Mouse (Mus musculus): ENCODE data around the gene Mob1a. TPM values are rescaled to one million over a fixed set of nuclear protein-coding genes. Genes with fewer than 3 reads are reported as not detected.

Mob1a gene
- polyA plus RNA-seq, 1 experiment from 2014 or later, result 19.2 TPM

GRCm38 (mm10) chr6:83350172-83350571 lies 24.4 kb downstream of the Mob1a start:
- ATAC-seq, result no peak
- WGBS, result 84% methylated on average over 7 of the region's 7 CpGs

DNA sequence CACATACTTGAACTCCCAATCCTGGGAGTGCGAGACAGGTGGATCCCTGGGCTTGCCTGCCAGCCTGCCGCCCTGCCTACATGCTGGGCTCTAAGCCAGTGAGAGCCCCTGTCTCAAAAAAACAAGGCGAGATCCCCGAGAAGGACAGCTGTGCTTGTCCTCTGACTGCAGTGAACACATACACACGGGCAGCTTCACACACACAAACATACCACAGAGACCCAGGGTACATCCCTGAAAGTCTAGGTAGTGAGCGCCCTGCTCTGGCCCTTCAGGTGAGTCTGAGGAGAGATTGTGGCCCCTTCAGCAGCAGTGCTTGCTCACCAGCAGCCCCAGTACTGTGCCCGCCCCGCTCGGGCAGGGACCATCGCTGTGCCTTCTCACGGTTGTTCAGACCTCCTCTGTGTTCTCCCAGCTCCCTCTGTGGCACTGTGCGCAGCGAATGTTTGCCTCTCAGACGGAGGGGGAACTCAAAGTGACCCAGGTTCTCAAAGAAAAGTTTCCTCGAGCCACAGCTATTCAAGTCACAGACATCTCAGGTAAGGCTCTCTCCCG lies 25.1 kb downstream of the Mob1a start:
- no peak overlapping the region for H3K4me2 ChIP-seq (ENCODE audit: low read length)
- H3K4me1 ChIP-seq (ENCODE audit: control insufficient read depth, insufficient read depth, low read length), result peaks cover 12% of the 10 kb centered on the region
- no peak overlapping the region for H3K4me3 ChIP-seq (ENCODE audit: low read depth, low read length)
- H3K27me3 ChIP-seq (ENCODE audit: control insufficient read depth, insufficient read depth, low read depth, low read length), result no peaks in the 10 kb centered on the region
- H3K27ac ChIP-seq (ENCODE audit: low read length), result no peak overlapping the region
- ATAC-seq, result no peak
- peaks cover 5% of the 10 kb centered on the region; the same call in 1 of the 2 replicates for H3K36me3 ChIP-seq (ENCODE audit: control insufficient read depth, insufficient read depth, low read length)
- H3K9me3 ChIP-seq (replicated peaks; ENCODE audit: control insufficient read depth, low read length, poor library complexity, severe bottlenecking), result no peaks in the 10 kb centered on the region
- WGBS, result 91% methylated on average over 16 of the region's 16 CpGs
- H3K9ac ChIP-seq (ENCODE audit: low read depth, low read length), result no peak overlapping the region

More at GRCm38 (mm10) chr6:83350172-83350571, 24.4 kb downstream of the Mob1a start:
- Histone ChIP-seq H3K9ac (ENCODE audit: low read depth, low read length) (peak overlapping the region; percentile 91), H3K27me3 (ENCODE audit: control insufficient read depth, insufficient read depth, low read depth, low read length) (no peaks in the 10 kb centered on the region), H3K27ac (ENCODE audit: low read length) (no peak overlapping the region), H3K9me3 (replicated peaks; ENCODE audit: control insufficient read depth, low read length, poor library complexity, severe bottlenecking) (no peaks in the 10 kb centered on the region), H3K4me1 (ENCODE audit: control insufficient read depth, insufficient read depth, low read length) (peaks cover 12% of the 10 kb centered on the region), H3K4me2 (ENCODE audit: low read length) (peak overlapping the region; percentile 88), H3K36me3 (ENCODE audit: control insufficient read depth, insufficient read depth, low read length) (peaks cover 5% of the 10 kb centered on the region; the same call in 1 of the 2 replicates), H3K4me3 (ENCODE audit: low read depth, low read length) (peak overlapping the region; percentile 75)

DNA sequence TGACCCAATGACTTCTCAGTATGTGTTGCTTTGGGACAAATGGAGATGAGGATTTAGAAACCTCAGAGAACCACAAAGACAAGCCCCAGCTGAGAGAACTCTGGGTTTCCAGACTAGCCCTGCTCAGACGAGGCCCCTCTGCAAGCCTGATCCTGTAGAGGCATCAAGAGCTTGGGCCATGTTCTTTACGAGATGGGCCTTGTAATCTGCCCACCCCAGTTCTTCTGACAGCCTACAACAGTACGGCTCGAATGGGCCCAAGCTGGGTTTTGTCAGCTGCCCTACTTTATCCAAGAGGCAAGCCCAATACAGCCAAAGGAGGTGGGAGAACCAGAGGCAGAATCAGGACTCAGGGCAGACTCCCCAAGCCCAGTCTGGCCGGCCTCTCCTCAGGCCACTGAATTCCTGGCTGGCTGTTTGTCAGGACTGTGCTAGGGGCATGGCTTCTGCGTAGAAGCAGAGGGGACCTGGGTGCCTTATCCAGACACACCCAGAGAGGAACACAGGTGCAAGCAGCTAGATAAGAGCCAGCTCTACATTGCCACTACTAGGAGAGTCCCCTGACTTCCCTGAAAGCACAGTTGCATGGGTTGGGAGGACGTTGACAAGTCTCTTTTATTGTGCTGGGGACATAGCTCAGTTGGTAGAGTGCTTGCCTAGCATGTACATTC lies 25.8 kb downstream of the Mob1a start:
- no peak for ATAC-seq
- Histone ChIP-seq H3K4me3 (ENCODE audit: low read depth, low read length) (no peak overlapping the region), H3K36me3 (ENCODE audit: control insufficient read depth, insufficient read depth, low read length) (peaks cover 5% of the 10 kb centered on the region; the same call in 1 of the 2 replicates), H3K9me3 (replicated peaks; ENCODE audit: control insufficient read depth, low read length, poor library complexity, severe bottlenecking) (no peaks in the 10 kb centered on the region), H3K9ac (ENCODE audit: low read depth, low read length) (no peak overlapping the region), H3K27me3 (ENCODE audit: control insufficient read depth, insufficient read depth, low read depth, low read length) (no peaks in the 10 kb centered on the region), H3K27ac (ENCODE audit: low read length) (no peak overlapping the region), H3K4me2 (ENCODE audit: low read length) (no peak overlapping the region), H3K4me1 (ENCODE audit: control insufficient read depth, insufficient read depth, low read length) (peaks cover 12% of the 10 kb centered on the region)
- 83% methylated on average over 7 of the region's 7 CpGs for WGBS

DNA sequence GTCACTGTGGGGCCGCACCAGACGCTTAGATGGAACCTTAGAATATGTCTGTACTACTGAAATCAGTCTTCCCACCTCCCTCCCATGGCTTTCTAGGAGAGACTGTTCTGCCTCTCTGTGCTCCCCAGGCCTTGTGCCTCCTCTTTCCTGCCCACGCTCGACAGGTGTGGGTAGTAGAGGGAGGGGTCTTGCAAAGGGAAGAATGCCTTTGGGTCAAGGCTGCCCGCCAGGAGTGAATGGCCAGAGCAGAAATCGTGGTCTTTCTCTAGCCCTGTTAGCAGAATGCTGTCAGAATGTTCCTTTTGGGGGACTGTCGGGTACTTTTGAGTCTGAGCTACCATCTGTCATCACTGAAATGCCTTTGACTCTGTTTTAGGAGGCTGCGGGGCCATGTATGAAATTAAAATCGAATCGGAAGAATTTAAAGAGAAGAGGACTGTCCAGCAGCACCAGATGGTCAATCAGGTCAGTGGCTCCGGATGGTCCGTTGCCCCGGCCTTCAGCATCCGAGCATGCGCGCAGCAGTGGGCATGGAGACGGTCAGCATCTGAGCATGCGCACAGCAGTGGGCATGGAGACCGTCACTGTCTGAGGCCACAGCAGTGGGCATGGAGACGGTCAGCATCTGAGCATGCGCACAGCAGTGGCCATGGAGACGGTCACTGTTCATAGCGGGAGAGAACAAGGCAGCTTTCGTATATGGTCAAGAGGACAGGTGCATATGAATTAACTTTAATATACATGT lies 27.0 kb downstream of the Mob1a start:
- Histone ChIP-seq H3K27ac (ENCODE audit: low read length) (no peak overlapping the region), H3K9me3 (replicated peaks; ENCODE audit: control insufficient read depth, low read length, poor library complexity, severe bottlenecking) (no peaks in the 10 kb centered on the region), H3K27me3 (ENCODE audit: control insufficient read depth, insufficient read depth, low read depth, low read length) (no peaks in the 10 kb centered on the region), H3K4me3 (ENCODE audit: low read depth, low read length) (no peak overlapping the region), H3K9ac (ENCODE audit: low read depth, low read length) (no peak overlapping the region), H3K4me1 (ENCODE audit: control insufficient read depth, insufficient read depth, low read length) (peaks cover 12% of the 10 kb centered on the region), H3K36me3 (ENCODE audit: control insufficient read depth, insufficient read depth, low read length) (peaks cover 5% of the 10 kb centered on the region; the same call in 1 of the 2 replicates), H3K4me2 (ENCODE audit: low read length) (no peak overlapping the region)
- ATAC-seq, result no peak
- WGBS, result 94% methylated on average over 24 of the region's 24 CpGs

- no peaks in the 10 kb centered on the region for H3K9me3 ChIP-seq (replicated peaks; ENCODE audit: control insufficient read depth, low read length, poor library complexity, severe bottlenecking)
- no peaks in the 10 kb centered on the region for H3K27me3 ChIP-seq (ENCODE audit: control insufficient read depth, insufficient read depth, low read depth, low read length)
- peaks cover 13% of the 10 kb centered on the region; the same call in 1 of the 2 replicates for H3K36me3 ChIP-seq (ENCODE audit: control insufficient read depth, insufficient read depth, low read length)
- 89% methylated on average over 9 of the region's 9 CpGs for WGBS
- no peak overlapping the region for H3K27ac ChIP-seq (ENCODE audit: low read length)
- no peak overlapping the region for H3K4me3 ChIP-seq (ENCODE audit: low read depth, low read length)
- H3K4me2 ChIP-seq (ENCODE audit: low read length), result no peak overlapping the region
- H3K9ac ChIP-seq (ENCODE audit: low read depth, low read length), result no peak overlapping the region
- ATAC-seq, result no peak
- peaks cover 2% of the 10 kb centered on the region for H3K4me1 ChIP-seq (ENCODE audit: control insufficient read depth, insufficient read depth, low read length)
These were observed 29.3 kb downstream of the Mob1a start for GRCm38 (mm10) chr6:83354856-83355781.

DNA sequence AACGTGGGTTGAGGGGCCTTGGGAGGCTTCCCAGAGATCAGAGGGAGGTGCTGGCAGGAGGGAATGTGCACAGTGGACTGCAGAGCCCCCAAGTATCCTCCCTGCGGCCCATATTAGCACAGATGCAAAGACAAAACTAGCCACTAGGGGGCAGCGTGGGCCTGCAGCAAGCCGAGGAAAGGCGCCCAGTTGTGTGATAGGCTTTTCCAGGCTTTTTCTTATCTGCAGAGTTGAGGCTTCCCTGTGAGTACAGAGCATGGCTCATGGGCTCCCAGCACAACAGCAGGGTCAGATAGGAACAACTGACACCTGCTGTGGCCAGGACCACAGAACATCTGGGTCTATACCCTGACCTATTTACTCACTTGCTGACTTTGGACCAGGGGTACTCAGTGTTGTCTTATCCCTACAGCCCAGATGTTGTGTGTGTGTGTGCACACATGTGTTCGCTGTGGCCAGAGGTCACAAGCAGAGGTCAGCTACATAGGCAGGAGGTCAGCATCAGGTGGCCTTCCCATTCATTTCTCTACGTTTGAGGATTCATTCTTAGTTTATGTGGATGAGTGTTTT lies 30.8 kb downstream of the Mob1a start:
- no peaks in the 10 kb centered on the region for H3K9me3 ChIP-seq (replicated peaks; ENCODE audit: control insufficient read depth, low read length, poor library complexity, severe bottlenecking)
- peak; percentile 70 for ATAC-seq
- H3K4me2 ChIP-seq (ENCODE audit: low read length), result no peak overlapping the region
- WGBS, result 19% methylated on average over 7 of the region's 7 CpGs
- no peak overlapping the region for H3K4me3 ChIP-seq (ENCODE audit: low read depth, low read length)
- H3K9ac ChIP-seq (ENCODE audit: low read depth, low read length), result no peak overlapping the region
- H3K27me3 ChIP-seq (ENCODE audit: control insufficient read depth, insufficient read depth, low read depth, low read length), result no peaks in the 10 kb centered on the region
- no peaks in the 10 kb centered on the region for H3K4me1 ChIP-seq (ENCODE audit: control insufficient read depth, insufficient read depth, low read length)
- peaks cover 13% of the 10 kb centered on the region; the same call in 1 of the 2 replicates for H3K36me3 ChIP-seq (ENCODE audit: control insufficient read depth, insufficient read depth, low read length)
- H3K27ac ChIP-seq (ENCODE audit: low read length), result no peak overlapping the region

DNA sequence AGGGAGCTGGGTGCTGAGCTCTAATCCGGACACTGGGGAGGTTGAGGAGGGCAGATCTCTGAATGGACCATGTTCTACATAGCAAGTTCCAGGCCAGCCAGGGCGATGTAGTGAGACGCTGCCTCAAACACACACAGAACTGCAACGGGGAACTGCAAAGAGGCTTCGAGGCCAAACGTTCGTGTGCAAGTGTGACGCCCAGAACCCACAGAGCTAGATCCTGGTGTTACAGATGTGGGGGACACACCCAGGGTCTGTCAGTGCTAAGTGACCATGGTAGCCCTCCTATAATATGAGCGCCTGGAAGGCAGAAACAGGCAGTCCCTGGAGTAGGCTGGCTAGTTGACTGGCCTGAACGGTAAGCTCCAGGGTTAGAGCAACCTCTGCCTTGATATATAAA lies 31.6 kb downstream of the Mob1a start:
- WGBS, result 95% methylated on average over 10 of the region's 10 CpGs
- Histone ChIP-seq H3K36me3 (ENCODE audit: control insufficient read depth, insufficient read depth, low read length) (peaks cover 13% of the 10 kb centered on the region; the same call in 1 of the 2 replicates), H3K4me1 (ENCODE audit: control insufficient read depth, insufficient read depth, low read length) (no peaks in the 10 kb centered on the region), H3K27me3 (ENCODE audit: control insufficient read depth, insufficient read depth, low read depth, low read length) (no peaks in the 10 kb centered on the region), H3K4me2 (ENCODE audit: low read length) (no peak overlapping the region), H3K4me3 (ENCODE audit: low read depth, low read length) (no peak overlapping the region), H3K9ac (ENCODE audit: low read depth, low read length) (no peak overlapping the region), H3K9me3 (replicated peaks; ENCODE audit: control insufficient read depth, low read length, poor library complexity, severe bottlenecking) (no peaks in the 10 kb centered on the region), H3K27ac (ENCODE audit: low read length) (no peak overlapping the region)
- ATAC-seq, result no peak

GRCm38 (mm10) chr6:83361523-83362248 lies 35.9 kb downstream of the Mob1a start:
- Histone ChIP-seq H3K4me1 (ENCODE audit: control insufficient read depth, insufficient read depth, low read length) (no peaks in the 10 kb centered on the region), H3K9me3 (replicated peaks; ENCODE audit: control insufficient read depth, low read length, poor library complexity, severe bottlenecking) (no peaks in the 10 kb centered on the region), H3K4me2 (ENCODE audit: low read length) (no peak overlapping the region), H3K27me3 (ENCODE audit: control insufficient read depth, insufficient read depth, low read depth, low read length) (no peaks in the 10 kb centered on the region), H3K36me3 (ENCODE audit: control insufficient read depth, insufficient read depth, low read length) (peaks cover 12% of the 10 kb centered on the region; the same call in 1 of the 2 replicates), H3K27ac (ENCODE audit: low read length) (no peak overlapping the region), H3K9ac (ENCODE audit: low read depth, low read length) (no peak overlapping the region), H3K4me3 (ENCODE audit: low read depth, low read length) (no peak overlapping the region)
- WGBS, result 88% methylated on average over 11 of the region's 11 CpGs
- no peak for ATAC-seq
